Mouse (Mus musculus) yolk sac, embryonic 10.5 days (tissue): ENCODE data around the gene Efcab6.

Experiments used
- DNase-seq: peaks from one replicate; pipeline ENCODE4 v3.0.0-alpha.2; 2017; ENCODE audit warnings: low spot score

The Efcab6 gene

GRCm38 (mm10) chr15:83972206-83972605 is 93.0 kb downstream of the Efcab6 start:
- no peak for DNase-seq

GRCm38 (mm10) chr15:83967802-83968201 is 97.4 kb downstream of the Efcab6 start:
- no peak for DNase-seq

GRCm38 (mm10) chr15:83965126-83965525 is 100.1 kb downstream of the Efcab6 start:
- DNase-seq = no peak

GRCm38 (mm10) chr15:83958376-83958775 is 106.8 kb downstream of the Efcab6 start:
- DNase-seq = no peak

GRCm38 (mm10) chr15:83956996-83957395 is 108.2 kb downstream of the Efcab6 start:
- no peak for DNase-seq

- no peak for DNase-seq
Measured at GRCm38 (mm10) chr15:83955948-83956707, 109.1 kb downstream of the Efcab6 start.

GRCm38 (mm10) chr15:83949729-83950491 is 115.3 kb downstream of the Efcab6 start:
- DNase-seq = no peak

- DNase-seq = no peak
Measured at GRCm38 (mm10) chr15:83939703-83940102, 125.5 kb downstream of the Efcab6 start.

GRCm38 (mm10) chr15:83938466-83938865 is 126.7 kb downstream of the Efcab6 start:
- no peak for DNase-seq

GRCm38 (mm10) chr15:83936506-83936905 is 128.7 kb downstream of the Efcab6 start:
- no peak for DNase-seq

- no peak for DNase-seq
Measured at GRCm38 (mm10) chr15:83934816-83935215, 130.4 kb downstream of the Efcab6 start.

- DNase-seq = no peak
Measured at GRCm38 (mm10) chr15:83925338-83925737, 139.8 kb downstream of the Efcab6 start.

GRCm38 (mm10) chr15:83924656-83925055 is 140.5 kb downstream of the Efcab6 start:
- DNase-seq = peak; percentile 17

GRCm38 (mm10) chr15:83915376-83915775 is 149.8 kb downstream of the Efcab6 start:
- no peak for DNase-seq

GRCm38 (mm10) chr15:83913028-83913714 is 152.0 kb downstream of the Efcab6 start:
- DNase-seq = no peak

- no peak for DNase-seq
Measured at GRCm38 (mm10) chr15:83906472-83906871, 158.7 kb downstream of the Efcab6 start.

- DNase-seq = no peak
Measured at GRCm38 (mm10) chr15:83897286-83897685, 167.9 kb downstream of the Efcab6 start.

GRCm38 (mm10) chr15:83896011-83896410 is 169.2 kb downstream of the Efcab6 start:
- no peak for DNase-seq

GRCm38 (mm10) chr15:83894261-83894660 is 170.9 kb downstream of the Efcab6 start:
- no peak for DNase-seq

- DNase-seq = no peak
Measured at GRCm38 (mm10) chr15:83892871-83893270, 172.3 kb downstream of the Efcab6 start.

- no peak for DNase-seq
Measured at GRCm38 (mm10) chr15:83884291-83884690, 180.9 kb downstream of the Efcab6 start.

GRCm38 (mm10) chr15:83883821-83884220 is 181.4 kb downstream of the Efcab6 start:
- DNase-seq = no peak

- DNase-seq = peak; percentile 18
Measured at GRCm38 (mm10) chr15:83879845-83880244, 185.3 kb downstream of the Efcab6 start.
